Comparison of ENCODE assay signal across 21 mouse cellular contexts in the genomic region with DNA sequence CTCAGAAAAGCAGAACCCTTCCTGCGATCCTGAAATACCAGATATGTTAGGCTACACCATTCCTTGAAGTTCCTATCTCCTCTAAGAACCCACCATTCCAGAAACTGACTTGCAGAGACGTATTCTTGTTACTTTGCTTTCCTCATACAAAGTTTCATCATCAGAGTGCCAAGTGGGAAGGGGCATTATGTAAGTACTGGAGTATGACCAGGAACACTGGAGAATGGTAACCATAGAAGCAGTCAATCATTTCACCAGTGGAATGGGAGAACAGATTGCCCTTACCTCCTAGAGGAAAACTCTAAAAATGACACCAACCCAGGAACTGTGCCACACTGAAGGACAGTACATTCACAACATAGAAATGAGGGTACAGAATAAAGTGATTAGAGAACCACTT.
DNase-seq lines count a peak whose midpoint lies in the region; ATAC-seq and TF ChIP-seq lines count a peak whose summit lies in the region.
"Had no signal": no experiment of that assay in that cellular context is flagged by ENCODE, and none has a peak within 500 bp of the region (broad histone marks: within the 10 kb centered on the region; RNA-seq: fewer than 3 reads in every experiment).

No protein-coding gene starts in this region.

- no peak for TF ChIP-seq POLR2A in lung, adult 2 months (IDR thresholded peaks at IDR 0.05; ENCODE audit: borderline replicate concordance, extremely low read depth, low read depth, low read length)

- no peak for DNase-seq in frontal cortex, postnatal 14 days (ENCODE audit: low spot score in 2 of 2)
- DNase-seq in layer of hippocampus, adult 11-12 months (ENCODE audit: low spot score) = peak; percentile 37
- no peak for DNase-seq in layer of hippocampus, postnatal 25 days (ENCODE audit: extremely low spot score in 1 of 2, low spot score in 1 of 2)
- peak; percentile 11 for DNase-seq in lung, postnatal 10 days
- no peak for DNase-seq in lung, adult 2 months
- DNase-seq in Muller cell, postnatal 12 days (ENCODE audit: inconsistent ontology term) = no peak
- DNase-seq: adrenal gland, postnatal 25 days; cerebellum, postnatal 10 days; gastrocnemius, postnatal 10 days; heart, postnatal 10 days; liver, embryonic 13.5 days; lung, embryonic 14.5 days; thymus, adult 2 months had no signal

- H3K4me1 ChIP-seq in lung, adult 2 months (ENCODE audit: control insufficient read depth, insufficient read depth, low read length) = no peaks in the 10 kb centered on the region
- H3K4me1 ChIP-seq: embryonic facial prominence, embryonic 12.5 days; hindbrain, embryonic 10.5 days; liver, embryonic 13.5 days; midbrain, embryonic 12.5 days; neural tube, embryonic 15.5 days had no signal

- 70% methylated on average over 2 of the region's 2 CpGs for WGBS in lung, adult 2 months

- peak; percentile 88 for ATAC-seq in frontal cortex, adult (ENCODE audit: low TSS enrichment)
- ATAC-seq: CD4-positive, CD25-positive, alpha-beta regulatory T cell, adult 4 months; hindbrain, postnatal 0 days; intestine, embryonic 16.5 days had no signal

- H3K4me3 ChIP-seq in lung, adult 2 months (replicated peaks; ENCODE audit: extremely low read depth, low read depth, low read length) = no peak overlapping the region
- H3K4me3 ChIP-seq: embryonic facial prominence, embryonic 12.5 days; hindbrain, embryonic 10.5 days; liver, embryonic 13.5 days; midbrain, embryonic 12.5 days; neural tube, embryonic 15.5 days had no signal

- no peak for TF ChIP-seq CTCF in lung, adult 2 months (IDR thresholded peaks at IDR 0.05; ENCODE audit: insufficient read depth, low read length)

Comparison
In these comparisons a context has a peak if more than half of its experiments do, and no peak if none do; other contexts are left out.
1. DNase-seq: peak in layer of hippocampus, adult 11-12 months (single experiment) and lung, postnatal 10 days (single experiment); none in frontal cortex, postnatal 14 days (0 of 2), layer of hippocampus, postnatal 25 days (0 of 2), lung, adult 2 months (single experiment) and Muller cell, postnatal 12 days (single experiment).